Mouse (Mus musculus) liver, adult 2 months (tissue): ENCODE measurements around the gene Cep164.
A peak's percentile ranks its signal among the peaks of the same experiment; 100 is the strongest.

ENCODE experiments used
- CTCF ChIP-seq: fragments of 200-500 bp; IDR thresholded peaks from 2 replicates; pipeline ENCODE4 v1.5.1; 2011; ENCODE audit warnings: low read depth, low read length, control low read depth
- POLR2A ChIP-seq: fragments of 200-500 bp; IDR thresholded peaks from 2 replicates; pipeline ENCODE4 v1.6.1; 2011; ENCODE audit warnings: low read length, control low read depth; ENCODE audit not compliant: insufficient read depth; ENCODE audit errors: extremely low read depth

- TF ChIP-seq POLR2A = no peak
- TF ChIP-seq CTCF = peak; percentile 68
Measured at GRCm38 (mm10) chr9:45754452-45755091, 73.9 kb downstream of the Cep164 start.
